Mouse (Mus musculus): Measurements from ENCODE around the gene Rps21. TPM values are rescaled to one million over a fixed set of nuclear protein-coding genes. Genes with fewer than 3 reads are reported as not detected.

The Rps21 gene
- total and polyA plus RNA-seq, 3 experiments, result 380 to 1,054 (median 873) TPM

DNA sequence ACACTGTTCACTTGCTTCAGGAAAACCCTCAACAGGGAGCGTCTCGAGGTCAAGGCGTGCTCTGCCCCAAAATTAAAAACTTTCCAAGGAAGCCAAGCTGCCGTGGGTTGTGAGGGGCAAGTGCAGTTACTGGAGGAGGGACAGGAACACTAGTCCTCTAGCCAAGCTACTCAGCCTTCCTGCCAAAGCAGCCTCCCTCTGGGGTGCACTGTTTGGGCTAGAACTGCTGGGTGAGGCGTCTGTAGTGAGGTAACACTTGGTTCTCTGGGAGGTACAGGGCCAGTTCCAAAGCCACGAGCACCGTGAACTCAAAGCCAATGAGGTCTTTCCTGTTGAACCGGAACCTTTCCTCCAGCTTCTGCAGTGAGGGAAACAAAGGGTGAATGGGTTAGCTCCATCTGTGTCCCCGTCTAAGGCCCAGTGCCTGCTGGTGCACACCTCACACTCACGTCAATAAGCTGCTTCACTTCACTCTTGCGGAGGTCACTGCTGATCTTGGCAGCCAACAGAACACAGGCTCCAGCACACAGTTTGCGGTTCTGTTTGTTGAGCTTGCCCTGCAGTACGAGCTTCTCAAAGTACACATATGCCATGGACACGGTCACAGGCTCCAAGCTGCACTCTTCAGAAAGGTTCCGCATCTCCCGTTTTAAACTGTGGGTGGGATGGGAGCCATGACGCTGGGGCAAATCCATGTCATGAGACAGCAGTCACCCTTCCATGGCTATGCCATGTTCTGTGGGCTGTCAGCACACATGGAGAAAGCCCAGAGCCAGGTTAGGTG, 2.8 kb downstream of the Rps21 start:
- peak; percentile 13 for DNase-seq

DNA sequence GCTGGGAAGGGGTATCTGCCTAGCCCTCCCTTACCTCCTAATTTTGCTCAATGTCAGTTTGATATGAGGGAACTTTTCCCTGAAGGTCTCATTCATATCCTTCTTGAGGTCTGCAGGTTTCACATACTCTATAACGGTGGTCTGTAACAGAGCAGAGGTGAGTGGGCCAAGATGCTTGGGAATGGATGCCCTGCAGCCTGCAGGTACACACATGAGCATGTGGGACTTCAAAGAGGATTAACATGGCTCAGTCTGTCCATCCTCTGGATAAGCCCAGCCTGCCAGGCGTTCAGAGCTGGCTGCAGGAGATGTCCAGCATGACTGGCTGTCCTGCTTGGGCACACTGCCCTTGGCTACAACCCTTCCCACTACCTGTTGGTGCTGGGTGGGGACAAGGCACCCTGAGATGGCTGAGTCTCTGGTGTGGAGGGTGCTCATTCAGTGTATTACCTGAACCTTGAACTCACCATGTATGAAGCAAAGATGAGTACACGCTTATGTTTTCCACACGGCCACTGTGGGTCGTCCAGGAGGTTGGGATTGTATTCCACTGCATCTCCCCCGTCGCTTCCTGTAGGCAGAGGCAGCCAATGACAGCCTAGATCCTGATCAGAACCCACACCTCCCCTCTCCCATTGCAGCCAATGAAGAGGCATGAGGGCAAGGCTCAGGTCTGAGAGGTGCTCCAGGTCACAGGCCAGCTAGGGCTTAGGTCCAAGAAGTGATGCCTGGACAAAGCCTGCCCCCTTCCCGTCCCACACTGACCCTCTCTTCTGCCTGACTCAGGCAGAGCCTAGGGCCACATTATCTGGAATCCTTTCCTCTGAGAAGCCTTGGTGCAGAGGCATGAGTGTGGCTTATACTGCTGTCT, 3.7 kb downstream of the Rps21 start:
- DNase-seq, result no peak

DNA sequence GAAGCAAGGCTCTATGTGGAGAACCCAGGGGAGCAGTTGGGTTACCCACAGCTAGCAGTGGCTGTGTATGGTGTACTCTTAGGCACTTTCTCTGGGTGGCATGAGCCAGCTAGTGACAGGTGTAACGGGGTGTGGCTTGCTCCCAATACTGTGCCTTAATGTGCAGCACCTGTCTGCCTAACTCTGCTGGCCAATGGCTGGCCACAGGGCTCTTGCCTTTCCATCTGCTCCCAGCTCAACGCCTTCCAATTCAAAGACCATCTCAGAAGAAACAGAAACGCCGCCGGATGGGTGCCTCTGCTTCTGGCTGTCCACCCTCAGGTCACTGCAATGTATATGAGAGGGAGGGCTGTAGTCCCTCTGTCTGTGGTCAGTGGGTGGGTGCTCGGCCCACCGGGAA, 4.7 kb downstream of the Rps21 start:
- DNase-seq, result no peak

DNA sequence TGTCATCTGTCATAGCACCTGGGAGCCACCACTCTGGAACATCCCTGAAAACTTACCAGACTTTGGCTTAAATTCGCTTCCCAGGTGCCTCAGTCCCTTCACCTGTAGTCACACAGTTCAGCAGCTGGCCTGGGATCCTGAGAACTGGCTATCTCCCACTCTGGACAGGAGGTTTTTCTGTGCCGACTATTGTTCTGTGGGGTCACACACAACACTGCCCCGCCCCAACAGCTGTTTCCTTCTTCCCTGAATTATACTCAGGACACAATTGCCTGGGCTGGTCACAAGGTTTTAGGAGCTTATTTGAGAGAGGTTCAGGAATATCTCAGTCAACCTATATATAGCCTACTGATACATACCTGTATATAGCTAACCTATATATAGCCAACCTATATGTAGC, 5.3 kb downstream of the Rps21 start:
- peak; percentile 16 for DNase-seq

DNA sequence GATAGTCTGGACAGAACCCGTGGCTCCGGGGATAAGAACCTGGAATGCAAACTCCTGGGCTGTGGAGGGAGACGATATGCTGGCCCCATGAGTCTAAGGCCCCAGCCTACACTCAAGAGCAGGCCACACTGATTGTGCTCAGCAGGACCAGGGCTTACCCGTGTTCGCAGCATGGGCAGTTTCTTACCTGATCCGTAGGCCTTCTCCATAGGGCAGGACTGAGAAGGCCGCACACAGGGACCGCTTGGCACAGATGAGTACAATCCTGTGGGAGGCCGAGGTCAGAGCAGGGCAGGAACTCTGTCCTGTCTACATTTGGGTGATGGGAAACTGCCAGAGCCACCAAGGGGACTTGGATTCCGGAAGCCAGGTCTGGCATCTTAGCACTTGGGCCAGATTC, 5.7 kb downstream of the Rps21 start:
- DNase-seq, result no peak

DNA sequence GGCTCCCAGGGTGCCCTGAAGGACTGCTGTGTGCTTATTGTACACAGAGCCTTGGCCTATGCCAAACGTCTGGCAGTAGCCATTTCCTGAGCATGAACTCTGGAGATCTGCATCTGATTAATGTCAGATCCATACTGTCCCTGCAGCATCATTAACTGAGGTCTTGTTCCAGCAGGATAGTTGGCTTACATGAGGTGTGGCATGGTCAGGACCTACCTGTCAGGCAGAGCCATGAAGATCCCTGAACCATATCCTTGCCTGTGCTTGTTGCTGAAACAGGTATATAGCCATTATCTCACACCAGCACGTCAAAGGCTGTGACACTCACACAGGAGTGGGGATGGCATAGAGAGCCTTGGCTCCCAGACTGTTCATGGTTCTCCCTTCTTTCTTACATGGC, 10.8 kb downstream of the Rps21 start:
- no peak for DNase-seq

DNA sequence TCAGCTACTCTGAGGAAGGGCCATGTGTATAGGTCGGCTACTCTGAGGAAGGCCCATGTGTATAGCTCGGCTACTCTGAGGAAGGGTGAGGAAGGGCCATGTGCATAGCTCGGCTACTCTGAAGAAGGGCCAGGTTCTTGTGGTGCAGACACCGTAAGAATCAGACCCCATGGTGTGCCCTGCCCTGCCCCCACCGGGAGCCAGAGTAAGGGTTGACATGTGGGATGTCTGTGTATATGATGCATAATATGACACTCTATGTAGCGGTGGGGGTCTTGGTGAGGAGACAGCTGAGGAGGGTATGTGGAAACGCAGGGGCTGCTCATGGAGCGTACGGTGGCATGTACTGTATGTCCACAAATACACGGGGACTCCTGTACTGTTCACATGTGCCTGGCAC, 12.2 kb downstream of the Rps21 start:
- DNase-seq, result no peak

DNA sequence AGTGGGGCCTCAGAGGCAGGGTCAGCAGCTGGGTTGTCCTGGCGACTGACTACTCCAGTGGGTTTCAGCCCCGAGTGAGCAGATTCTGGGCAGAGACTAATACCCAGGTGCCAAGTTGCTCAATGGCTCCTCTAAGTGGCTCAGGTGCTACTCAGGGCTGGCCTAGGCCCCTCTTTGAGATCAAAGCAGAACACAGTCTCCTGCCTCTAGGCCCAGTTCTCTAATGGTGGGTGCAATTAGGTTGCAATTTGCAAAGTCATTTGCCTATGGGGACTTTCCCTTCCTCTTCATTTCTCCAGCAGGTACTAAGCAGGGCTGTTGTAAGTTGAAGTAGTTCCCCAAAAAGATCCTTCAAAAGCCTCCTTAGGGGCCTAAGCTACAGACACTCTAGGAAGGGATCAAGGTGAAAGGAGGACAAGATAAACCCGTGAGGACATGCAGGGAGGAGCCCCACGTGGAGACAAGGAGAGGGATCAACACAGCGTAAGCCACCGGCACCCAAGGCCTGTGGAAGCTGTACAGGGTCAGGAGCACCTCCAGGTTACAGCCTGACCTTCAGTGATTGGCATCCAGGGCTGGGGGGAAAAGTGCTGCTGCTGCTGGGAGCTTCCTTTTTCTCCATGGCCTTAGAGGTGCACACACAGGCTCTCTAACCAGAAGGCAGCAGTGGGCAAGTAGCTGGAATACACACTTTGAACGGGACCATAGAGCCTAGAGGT, 13.5 kb downstream of the Rps21 start:
- DNase-seq, result peak; percentile 4

DNA sequence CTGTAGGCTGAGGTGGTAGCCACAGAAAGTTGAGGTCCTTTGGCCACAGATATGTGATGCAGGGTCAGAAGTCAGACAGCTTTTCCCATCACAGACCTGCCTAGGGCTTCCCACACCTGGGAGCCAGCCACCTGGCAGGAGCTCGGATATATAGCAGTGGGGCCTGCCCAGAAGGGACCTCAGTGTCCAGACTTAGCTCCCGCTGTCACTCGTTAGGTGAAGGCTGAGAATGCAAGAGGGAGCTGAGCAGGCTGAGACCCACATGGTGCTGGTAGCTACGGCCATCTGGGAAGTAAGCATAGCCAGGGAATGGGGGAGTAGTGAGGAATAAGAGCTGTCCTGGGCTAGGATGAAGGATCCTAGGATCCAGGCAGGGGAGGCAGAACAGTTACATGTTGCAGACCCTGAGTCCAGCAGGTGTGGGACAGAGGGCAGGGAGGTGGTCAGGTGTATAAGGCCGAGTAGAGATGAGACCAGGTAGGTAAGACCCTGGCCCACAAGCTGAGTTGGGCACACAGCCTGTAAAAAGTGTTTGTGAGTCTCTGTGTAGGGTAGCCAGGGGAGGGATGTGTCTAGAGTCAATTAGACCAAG, 14.7 kb downstream of the Rps21 start:
- DNase-seq, result peak; percentile 7

DNA sequence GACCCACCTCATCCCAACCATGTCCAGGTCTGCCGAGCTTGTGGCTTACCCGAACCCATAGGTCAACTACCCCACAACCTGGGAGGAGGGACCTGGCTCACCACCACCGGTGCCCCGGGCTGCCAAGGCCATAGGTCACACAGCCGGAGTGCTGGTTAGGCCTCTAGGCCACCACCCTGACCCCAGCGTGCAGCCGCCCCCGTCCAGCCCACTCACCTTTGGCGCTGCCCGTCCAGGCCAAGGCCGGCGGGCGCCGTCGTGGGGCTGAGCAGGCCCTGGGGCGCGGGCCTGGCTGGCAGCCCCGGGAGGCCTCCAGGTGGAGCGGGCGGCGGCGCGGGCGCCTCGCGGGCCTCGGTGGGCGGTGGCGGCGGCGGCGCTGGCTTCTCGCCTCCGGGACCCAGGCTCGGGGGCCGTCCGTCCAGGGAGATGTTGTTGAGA, 15.7 kb downstream of the Rps21 start:
- no peak for DNase-seq

DNA sequence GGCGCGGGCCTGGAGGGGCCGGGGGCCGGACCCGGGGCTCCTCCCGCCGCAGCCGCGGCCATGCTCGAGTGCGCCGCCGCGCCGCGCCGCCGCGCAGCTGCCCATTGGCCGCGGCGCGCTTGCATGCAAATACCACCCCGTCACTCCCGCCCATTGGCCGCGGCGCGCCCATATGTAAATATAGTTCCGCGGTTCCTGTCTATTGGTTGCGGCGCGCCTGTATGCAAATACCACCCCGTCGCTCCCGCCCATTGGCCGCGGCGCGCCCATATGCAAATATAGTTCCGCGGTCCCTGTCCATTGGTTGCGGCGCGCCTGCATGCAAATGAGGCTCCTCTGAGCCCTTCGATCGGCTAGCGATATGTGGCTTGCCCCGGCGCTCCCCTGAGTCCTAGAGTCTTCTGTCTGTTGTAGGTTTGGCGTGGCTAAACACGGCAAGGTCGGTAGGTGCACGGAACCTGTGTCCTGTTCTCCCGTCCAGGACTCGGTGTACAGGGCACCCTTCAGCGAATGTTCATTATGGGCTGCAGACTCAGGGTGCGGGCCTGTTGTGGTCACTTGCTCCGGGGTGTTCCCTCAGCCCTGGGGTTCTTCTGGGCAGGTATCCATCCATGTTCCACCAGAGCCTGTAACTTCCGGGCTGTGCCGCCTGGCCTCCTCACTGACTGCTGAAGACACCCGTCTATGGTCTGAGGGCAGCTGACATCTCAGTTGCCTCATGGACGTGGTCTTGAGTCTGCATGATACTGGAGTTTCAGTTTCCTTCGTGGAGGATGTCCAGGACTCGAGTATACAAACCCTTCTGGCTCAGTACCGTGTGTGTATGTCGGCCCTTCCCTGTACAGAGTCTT, 16.4 kb downstream of the Rps21 start, which contains the start of gene Cables2:
Gene Cables2, minus strand, starts transcription at position 103 of the 851 bp plus-strand sequence.
- DNase-seq, result peak; percentile 94

DNA sequence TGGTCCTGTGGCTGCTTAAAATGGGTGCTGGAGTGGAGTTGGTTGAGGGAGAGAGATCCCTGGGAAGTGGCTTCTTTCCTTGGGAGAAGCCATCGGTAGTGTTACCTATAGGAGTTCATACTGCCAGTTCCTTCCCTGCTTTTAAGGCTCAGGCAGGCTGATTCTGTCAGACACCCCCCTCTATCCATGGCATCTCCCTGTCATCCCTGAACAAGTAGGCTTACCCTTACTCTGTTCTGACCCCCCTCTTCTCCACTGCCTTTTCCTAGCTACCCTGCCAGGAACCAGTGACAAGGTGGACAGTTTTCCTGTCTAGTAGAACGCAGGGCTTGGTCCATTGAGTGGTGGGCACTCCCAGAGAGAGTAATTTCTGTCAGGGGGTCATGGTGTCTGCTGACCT, 17.3 kb downstream of the Rps21 start:
- DNase-seq, result no peak

DNA sequence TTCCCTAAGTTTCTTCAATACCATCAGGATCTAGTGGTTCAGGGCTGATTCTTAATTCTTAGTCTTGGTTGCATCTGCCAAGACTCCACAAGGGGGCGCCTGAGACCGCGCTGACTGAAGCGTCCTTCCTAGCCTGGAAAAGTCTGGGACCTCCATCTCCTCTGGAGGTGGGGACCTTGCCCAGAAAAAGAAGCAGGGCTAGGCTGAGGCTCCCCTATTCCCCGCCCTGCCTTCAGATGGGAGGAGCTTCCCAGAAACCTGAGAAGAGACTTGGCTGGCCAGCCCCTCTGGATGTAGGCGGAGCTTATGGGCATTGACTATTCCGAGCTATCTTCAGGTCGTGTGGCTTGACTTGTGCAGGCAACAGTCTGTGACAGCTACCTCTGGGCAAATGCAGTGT, 18.7 kb downstream of the Rps21 start:
- peak; percentile 76 for DNase-seq

DNA sequence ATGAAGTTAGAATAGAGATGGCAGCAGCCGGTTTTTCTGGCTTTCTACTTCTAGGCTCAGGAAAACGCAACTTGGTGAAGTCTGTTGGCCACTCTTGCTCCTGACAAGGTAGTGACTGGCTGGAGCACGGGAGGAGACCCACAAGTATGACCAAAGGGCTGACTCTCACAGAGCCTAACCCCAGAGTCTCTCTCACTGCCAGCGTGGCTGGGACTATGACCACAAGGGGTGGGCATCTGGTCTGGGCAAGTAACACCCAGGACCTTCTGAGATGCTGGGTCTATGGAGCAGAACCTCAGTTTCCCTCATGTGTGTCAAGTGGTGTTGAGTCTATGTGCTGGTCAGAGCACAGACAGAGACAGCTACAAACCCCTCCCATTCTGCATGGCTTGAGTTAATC, 19.2 kb downstream of the Rps21 start:
- no peak for DNase-seq

DNA sequence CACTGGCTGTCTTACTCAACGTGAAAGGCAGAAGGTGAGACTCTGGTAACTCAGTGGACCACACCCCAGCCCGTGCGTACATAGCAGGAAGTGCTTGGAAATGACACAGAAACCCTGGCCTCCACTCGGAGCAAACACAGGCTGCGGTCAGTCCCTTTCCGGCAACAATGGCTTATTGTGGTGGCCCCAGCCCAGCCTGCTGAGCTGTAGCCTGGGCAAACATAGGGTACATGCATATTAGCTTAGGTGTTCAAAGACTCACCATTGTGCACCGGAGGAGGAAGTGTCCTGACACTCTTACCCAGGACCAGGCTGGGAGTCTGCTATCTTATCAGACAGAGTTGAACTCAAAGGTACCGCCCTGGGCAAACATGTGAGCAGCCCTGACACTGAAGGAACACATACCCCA, 19.7 kb downstream of the Rps21 start:
- DNase-seq, result no peak

DNA sequence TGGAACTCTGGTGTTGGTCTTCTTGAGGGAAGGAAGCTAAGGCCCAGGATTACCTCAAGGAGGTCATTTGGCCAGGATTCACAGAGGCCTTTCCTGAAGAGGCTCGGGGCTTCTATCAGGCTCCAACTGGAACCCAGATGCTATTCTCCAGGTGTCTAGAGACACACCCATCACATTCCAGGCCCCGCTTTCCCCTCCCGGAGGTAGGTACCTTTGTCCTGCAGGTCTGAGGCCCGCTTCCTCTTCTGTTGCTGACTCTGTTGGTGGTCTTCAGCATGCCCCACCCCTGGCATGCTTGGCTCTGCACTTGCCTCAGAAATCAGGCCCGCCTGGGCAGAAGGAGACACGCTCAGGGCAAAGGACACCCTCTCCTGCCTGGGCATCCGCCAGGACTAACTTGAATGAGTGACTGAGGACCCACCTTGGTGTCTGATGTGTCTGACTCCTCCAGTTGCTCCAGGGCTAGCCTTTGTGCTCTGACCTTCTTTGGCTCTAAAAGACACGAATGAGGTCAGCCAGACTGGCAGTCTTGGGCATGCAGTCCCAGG, 20.7 kb downstream of the Rps21 start:
- no peak for DNase-seq

DNA sequence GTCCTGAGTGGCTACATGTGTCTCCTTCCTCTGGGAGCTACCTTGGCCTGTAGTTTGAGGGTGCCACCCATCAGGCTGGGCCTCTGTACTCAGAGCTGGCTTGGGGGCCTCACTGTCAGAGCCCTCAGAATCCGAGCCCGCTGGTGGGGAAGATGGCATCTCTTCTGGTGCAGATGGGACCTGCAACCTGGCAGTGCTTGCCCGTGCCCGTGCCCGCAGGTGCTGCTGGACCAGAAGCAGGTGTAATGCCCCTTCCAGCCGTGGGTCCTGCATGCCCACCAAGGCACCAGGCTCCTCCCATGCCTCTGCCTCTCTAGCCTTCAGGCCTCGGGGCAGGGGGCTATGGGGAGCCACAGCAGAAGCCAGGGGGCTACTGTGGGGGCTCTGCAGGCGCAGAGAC, 22.1 kb downstream of the Rps21 start:
- no peak for DNase-seq

DNA sequence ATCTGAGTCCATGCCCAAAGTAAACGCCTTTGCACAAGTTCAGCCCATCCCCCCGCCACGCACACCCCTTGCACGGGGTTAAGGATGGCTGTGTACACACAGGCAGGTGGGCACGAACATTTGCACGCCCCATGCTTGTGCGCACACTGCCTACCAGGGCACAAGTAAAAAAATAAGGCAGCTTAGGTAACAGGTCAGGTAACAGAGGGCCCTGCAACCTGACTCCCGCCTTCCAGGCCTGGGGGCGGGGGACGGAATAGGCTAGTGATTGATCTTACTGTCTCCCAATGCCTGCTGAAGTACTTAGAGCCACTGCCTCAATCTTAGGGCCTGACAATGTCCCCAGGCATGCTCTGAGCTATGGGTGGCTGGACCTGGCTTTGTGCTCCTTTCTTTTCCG, 31.8 kb downstream of the Rps21 start:
- DNase-seq, result no peak

DNA sequence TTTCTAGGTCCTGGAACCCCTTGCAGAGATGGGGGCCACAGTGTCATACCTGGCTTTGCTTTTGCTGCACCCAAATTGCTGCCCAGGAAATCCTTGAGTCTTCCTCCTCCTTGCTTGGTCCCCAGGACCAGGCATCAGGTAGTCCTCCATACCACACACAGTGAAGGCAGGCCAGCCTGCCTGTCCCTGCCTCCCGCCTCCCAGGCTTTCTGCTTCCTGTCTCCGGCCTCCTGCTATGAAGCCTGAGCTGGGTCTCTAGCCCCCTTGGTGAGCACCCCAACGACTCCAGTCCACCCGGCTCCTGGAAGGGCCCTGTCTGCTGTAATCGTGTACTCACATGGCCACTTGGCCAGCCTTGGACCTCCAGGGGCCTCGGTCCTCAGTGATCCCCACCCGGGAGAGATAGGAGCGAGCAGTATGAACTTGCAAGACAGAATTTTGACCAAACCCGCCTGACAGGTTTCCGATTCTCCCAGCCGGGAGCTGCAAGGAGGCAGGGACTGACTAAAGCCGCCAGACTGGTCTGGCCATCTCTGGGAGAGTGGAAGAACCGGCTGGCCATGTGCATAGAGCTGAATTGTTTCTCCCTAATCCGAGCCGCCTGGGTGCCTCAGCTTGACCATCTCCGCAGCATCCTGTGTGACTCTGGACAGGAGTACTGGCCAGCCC, 32.4 kb downstream of the Rps21 start, which contains the start of gene Rbbp8nl:
Gene Rbbp8nl, minus strand, starts transcription at position 440 of the 669 bp plus-strand sequence.
- DNase-seq, result no peak

DNA sequence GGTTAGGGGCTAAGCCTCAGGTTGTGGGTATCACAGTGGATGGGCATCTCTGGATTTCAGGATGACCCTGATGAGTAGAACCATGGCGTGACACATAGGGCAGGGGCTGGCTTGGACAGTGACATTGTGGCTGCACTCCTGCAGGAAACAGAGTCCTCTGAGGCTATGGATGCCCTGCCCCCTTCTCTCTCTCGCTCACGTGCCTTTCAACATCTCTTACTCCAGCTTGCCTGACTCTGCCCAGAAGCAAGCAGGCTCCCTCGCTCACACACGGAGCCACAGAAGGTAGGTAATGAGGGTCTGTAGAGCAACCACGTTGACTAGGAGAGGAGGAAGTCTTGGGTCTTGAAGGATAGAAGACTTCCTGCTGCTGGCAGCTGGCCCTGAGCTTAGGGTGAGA, 33.3 kb downstream of the Rps21 start:
- no peak for DNase-seq
